Mouse (Mus musculus) cerebellum, postnatal 36 days (tissue): ENCODE measurements at regions not wholly inside any gene's neighbourhood (a gene's known extent, or its start where the extent isn't known, plus 50 kb on each side); places are given as distances from the start of the nearest gene placed in this dataset.

Experiments
- DNase-seq, 2 experiments: peaks; one replicate each; pipeline ENCODE4 v3.0.0; 2021 to 2022; ENCODE audit warnings: mixed read lengths in 2 of 2

GRCm38 (mm10) chr10:44939403-44939802 is 127.6 kb upstream of the Prep start:
- peak; percentile 31 to 32 for DNase-seq

DNA sequence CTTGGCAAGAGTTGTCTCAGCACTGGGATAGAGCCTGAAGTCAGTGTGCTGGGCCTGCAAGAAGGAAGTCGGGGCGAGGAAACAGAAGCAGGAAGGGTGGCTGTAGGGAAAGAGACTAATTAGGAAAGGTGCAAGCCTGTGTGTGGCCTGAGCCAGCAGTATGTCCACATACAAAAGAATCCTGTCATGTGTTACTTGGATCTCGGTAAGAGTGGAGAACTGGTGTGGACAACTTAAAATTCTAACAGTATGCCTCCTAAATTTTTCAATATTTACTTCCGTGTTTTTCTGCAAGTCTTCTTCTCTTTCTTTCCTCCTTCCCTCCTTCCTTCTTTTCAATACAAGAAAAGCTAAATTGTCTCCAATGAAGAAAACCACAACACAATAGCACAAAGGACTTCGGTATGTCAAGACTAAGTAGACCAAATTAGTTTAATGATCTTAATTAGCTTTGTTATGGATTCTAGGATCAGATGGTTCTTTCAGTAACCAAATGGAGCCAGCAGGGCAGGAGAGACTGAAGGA is 130.0 kb upstream of the Prep start:
- DNase-seq = no peak

DNA sequence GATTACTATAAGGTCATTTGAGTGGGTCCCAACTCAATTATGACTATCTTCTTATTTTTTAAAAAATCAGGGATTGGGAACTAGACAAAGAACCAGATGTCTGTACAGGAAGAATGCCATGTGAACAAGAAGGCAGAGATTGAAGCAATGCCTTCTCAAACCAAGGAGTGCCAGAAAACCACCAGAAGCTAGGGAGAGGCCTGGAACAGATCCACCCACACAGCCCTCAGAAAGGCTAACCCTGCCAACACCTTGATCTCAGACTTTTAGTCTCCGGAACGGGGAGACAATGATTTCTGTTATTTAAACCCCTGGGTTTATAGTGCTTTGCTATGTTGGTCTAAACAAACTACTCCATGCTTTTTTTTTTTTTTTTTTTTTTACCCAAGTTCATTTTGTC is 136.2 kb upstream of the Prep start:
- no peak for DNase-seq

GRCm38 (mm10) chr10:44913751-44914388 is 153.1 kb upstream of the Prep start:
- DNase-seq = no peak

DNA sequence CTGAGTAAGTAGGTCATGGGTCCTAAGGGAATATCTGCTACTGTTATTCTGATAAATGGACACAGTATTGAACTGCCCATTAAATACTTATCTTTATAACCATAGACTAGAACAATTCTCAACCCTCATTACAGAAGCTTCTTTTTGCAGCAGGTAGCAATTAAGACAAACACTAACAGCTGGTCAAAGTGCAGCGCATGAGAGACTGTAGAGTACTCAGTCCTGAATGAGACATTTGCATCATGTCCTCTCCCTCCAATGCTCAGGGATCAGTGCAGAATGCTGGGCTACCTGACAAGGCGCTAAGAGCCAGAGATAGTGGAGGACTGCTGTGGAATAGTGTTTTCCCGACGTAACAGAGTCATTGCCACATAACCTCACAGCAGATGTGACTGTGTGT is 162.5 kb upstream of the Prep start:
- no peak for DNase-seq

GRCm38 (mm10) chr10:44901203-44901602 is 165.8 kb upstream of the Prep start:
- no peak for DNase-seq

DNA sequence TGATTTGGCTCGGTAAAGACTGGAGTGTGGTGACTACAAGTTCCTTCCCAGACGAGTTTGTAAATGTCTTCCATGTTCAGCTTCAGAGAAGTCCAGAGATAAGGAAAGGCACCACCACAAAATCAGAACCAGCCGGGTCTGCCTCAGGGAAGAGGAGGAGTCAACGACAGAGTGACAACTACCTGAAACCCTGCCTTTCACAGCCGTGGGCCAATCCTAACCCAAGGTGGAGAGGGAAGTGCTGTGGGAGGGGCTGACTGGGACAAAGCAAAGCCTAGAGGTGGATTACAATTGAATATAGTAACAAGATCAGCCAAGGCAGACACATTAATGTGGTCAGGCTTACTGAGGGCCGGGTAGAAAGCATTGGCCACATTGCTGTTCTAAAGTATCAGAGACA is 174.9 kb upstream of the Prep start:
- DNase-seq = no peak

DNA sequence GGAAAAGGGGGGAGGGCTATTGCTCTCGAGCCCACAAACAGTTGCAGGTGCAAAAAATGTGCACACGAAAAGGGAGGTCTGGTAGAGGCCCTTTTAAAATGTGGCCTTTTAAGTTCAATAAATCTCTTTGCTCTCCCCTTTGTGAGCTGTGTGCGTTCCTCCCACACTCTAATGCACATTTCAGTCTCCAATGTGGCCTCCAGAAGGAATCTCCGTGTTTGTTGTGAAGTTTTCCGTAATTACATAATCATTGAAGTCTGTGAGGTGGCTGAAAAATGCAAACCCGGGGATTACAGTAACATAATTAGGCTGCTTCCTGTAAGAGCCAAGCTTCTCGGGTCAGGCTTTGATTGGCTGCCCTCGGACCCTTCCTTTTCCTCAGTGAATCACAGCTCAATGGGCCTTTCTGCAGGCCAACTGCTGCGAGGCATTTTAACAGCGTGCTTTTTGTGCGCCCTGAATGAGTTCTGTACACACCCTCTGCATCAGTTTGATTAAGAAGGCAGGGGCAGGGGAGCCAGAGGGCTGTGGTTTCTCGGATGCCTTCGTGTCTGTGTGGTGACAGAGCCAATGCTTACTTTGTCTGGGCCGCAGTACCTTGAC is 179.8 kb upstream of the Prep start:
- DNase-seq = no peak

DNA sequence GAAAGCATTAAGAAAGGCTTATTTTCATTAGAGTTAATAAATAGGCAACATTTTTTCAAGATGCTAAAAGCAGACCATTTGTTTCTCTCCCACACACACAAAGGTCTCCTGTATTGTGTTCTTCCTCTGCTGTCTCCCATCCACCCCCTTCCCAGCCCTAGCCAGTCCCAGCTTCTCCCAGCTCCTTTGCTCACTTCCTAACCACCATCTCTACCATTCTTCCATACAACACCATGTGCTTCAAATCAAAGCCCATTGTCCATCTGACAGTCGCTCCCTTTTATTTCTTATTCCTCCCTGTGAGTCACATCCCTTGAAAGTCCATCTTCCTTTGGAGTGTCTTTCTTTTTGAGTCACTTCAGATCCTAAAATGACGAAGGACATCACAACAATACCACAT is 185.0 kb upstream of the Prep start:
- DNase-seq = no peak

DNA sequence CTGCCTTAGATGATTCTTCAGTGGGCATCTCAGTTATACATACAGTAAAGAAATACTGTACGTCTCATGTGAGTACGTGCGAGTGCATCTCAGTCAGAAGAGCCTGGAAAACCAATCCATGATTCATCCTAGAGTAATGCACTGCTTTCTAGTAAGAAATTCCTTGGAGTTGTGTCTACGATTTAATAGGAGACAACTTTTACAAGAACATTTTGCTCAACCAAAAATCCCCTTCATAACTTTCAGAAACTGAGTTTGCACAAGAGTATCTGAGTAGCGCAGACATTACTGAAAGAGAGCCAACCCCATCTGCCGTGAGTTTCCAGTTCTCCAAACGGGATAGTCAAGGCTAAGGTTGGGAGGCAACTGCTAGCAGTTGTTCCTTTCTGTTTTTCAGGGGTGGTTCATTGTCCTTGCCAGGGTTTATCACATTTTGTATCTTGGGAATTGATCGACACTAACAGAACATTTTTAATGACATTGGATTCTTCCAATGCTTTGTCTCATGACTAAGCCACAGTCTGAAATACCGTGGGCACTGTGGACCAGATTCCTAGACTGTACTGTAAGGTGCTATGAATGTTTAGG is 189.8 kb upstream of the Prep start:
- DNase-seq = no peak

DNA sequence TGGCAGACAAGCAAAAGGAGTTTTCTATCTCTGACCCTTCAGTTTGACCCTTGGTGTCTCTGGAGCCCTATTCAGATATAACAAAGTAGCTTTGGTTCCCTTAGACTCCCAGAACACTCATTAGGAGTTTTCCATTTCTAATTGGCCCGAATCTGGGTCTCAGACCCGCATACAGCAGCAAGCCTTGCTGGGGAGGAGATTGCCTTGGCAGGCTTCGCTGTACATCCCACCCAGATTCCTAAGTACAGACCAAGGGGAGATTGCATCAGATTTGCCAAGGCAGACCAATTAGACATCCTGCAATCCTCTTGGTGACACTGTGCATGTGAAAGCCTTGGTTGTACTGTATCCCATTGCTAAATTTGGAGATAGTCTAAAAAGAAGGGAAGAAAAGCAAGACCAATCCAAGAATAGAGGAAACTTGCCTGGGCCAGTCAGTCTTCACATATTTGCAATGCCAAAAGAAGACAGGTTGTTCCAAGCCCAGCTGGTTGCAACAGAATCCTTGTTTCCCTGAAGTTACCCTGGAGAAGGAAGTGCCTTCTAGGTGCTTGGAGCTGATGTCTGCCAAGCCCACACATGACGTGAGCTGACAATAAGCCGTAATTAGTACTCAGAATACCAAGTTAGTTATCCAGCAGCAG is 193.2 kb upstream of the Prep start:
- DNase-seq = no peak

DNA sequence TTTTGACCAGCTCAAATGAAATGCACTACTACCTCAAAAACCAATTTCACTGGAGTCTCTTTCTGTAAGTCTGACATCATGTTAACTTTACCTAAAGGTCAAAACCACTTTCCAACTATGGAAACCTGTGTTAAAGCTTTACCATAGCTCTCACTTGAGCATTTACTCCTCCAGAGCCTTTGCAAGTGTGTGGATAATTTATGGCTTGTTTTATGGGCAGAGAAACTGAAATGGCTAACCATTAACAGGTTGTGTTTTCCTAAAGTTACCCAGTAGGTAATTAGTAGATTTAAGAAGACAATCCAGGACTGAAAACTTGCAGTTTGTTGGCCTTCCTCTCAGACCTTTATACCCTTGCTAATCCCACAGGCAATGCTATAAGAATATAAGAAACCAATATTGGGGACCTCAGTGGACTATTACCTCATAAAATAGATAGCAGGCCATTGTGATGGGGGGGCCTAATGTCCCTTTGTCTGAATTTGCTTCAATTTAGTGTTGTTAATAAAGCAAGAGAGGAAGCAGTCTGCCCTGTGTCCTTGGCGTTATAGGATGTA is 202.7 kb upstream of the Prep start:
- DNase-seq = no peak

- DNase-seq = no peak
Observed at GRCm38 (mm10) chr10:44862360-44862674, 204.7 kb upstream of the Prep start.

DNA sequence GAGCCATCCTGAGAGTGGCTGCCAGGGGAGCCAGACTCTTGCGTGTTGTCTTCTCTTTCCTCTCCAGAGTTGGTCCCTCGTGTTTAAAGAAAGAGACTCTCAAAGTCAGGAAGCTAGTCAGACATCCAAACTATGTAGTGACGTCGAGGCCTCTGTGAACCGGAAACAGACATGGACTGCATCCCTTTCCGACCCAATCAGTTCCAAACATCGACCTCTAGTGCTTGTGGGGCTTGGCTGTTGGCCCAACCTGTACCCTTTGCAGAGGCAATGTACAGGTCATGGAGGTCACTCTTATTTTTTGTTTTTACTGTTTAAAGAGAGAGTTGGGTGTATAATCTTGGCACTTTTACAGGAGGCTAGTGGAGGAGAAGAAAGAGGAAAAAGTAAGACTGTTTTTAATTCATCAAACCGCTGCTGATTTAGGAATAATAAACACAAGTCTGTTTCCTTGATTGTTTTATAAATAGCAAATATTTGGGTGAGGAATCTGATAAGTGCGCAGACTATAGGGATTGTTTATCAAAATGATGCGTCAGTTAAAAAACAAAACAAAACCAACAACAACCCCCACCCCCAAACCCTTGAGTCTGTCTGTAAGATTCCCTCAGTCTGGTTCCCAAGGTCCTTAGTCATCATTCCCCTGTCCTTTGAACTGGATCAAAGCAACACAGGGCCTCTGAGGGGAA is 205.2 kb upstream of the Prep start:
- no peak for DNase-seq

- DNase-seq = no peak
Observed at GRCm38 (mm10) chr10:44857444-44857843, 209.6 kb upstream of the Prep start.

DNA sequence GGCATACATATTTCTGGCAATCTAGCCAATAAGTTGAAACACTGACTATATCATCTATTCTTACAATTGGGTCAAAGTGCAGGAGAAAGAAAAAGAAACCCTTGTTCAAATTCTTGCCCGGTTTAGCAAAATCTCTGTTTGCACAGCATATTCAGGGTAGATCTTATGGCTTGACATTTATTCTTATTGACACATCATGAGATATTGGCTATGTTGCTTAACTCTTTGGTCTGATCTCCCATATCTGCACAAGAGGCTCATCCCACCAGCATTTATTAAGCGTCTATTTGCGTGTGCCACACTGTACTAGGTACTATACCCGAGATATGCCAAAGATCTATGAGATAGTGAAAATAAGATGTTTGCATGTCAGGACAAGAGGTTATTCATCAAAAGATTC is 212.9 kb upstream of the Prep start:
- DNase-seq = no peak

GRCm38 (mm10) chr10:44849016-44849415 is 218.0 kb upstream of the Prep start:
- DNase-seq = no peak

- no peak for DNase-seq
Observed at GRCm38 (mm10) chr10:44846765-44847164, 220.2 kb upstream of the Prep start.

GRCm38 (mm10) chr10:44846149-44846548 is 220.9 kb upstream of the Prep start:
- no peak for DNase-seq

DNA sequence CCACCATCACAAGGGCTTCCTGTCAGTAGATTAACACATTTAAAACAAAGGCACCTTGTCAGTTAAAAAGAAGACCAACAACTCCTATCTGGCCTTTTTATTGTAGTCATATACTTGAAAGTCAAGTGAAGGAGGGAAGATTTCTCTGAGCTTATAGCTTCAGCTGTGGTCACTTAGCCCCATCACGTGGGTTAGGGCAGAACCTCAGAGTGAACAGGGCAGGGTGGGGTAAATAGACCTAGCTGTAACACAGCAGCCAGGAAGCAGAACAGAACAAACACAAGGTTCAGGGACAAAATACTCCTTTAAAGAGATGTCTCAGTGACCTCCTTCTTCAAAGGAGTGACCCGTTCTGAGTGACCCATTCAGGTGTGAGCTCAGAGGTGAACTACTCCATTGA is 226.6 kb upstream of the Prep start:
- DNase-seq = no peak

- DNase-seq = no peak
Observed at GRCm38 (mm10) chr10:44832455-44832854, 234.5 kb upstream of the Prep start.

DNA sequence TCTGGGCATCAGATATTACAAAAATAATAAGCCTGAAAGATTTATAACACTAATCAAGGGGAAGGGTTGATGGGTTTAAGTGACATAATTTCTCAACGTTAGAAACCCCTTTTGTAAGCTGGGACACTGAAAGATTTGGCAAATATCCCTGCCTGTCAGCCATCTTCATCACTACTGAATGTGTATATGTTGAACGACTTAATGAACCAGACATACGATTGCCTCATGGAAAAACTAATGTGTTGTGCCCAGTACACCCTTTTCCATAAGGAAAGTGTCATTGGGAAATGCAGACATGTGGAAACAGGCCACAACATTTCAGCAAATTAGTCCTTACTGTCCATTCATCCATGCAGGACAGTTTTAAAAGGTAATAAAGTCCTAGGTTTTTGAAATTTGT is 240.7 kb upstream of the Prep start:
- no peak for DNase-seq

DNA sequence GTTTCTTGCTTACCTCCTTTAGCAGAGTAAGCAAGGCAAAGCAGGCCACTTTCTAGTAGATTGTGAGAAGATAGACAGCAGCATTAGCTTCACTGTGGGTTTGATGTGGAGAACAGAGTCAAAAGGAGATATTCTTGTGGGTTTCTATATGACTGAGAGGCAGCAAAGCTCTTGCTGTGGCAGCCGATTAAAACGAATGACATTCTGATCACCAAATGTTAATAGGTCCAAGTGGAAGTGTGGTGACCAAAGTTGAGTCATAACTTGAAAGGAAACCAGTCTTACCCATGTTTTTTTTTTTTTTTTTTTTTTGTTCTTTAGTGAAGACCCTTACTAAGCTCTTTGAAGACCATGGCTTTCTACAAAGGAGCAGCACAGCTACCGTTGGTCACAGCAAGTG is 245.3 kb upstream of the Prep start:
- DNase-seq = no peak
